Mouse (Mus musculus) adrenal gland, postnatal 25 days (tissue): Measurements from ENCODE around the gene Hist1h4m. TPM values are rescaled to one million over a fixed set of nuclear protein-coding genes. Genes with fewer than 3 reads are reported as not detected.
"Not testable (repeated sequence)": the region's sequence is repeated elsewhere in the genome, so short reads cannot be mapped to it uniquely, and the experiment has no call there.

Experiments
- DNase-seq: peaks from one replicate; pipeline ENCODE4 v3.0.0; 2021; ENCODE audit warnings: mixed read lengths
- long read RNA-seq: library from polyadenylated mRNA; stranded (forward); transcript quantifications from one replicate; pipeline ENCODE4 v2.0.0, GENCODE M21; 2021
- total RNA-seq: library from RNA; stranded (reverse); gene quantifications from 2 replicates; pipeline ENCODE4 v1.2.3, GENCODE M21; 2021

Hist1h4m gene
- 279 and 356 TPM in 2 replicates for total RNA-seq
- long read RNA-seq, partial matches to known transcripts = 0 of 1 reads
- long read RNA-seq, other reads (novel, unspliced or antisense) = 0 of 1 reads

DNA sequence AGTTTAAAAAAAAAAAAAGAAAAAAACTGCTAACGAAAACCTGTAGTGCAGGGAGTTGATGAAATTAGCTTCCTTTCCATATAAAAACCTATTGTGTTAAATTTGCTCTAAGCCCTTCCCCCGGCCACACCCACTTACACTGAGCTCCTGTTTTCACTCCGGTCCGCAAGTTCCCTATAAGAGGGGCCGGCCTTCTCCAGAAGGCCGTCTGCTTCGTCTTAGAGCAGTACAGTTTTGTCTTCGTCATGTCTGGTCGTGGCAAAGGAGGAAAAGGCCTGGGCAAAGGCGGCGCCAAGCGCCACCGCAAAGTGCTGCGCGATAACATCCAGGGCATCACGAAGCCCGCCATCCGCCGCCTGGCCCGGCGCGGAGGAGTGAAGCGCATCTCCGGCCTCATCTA, at the start of gene Hist1h4m:
TSS of gene Hist1h4m (plus strand) at position 208 of the 400 bp plus-strand sequence.
- DNase-seq = peak; percentile 38

GRCm38 (mm10) chr13:21778814-21779766, 32.5 kb upstream of the Hist1h4m start:
- DNase-seq = peak; percentile 58

GRCm38 (mm10) chr13:21779767-21780731, 31.5 kb upstream of the Hist1h4m start, which contains the start of gene Hist1h1b:
Gene Hist1h1b (minus strand): TSS chr13:21780625.
- DNase-seq = peak; percentile 65

DNA sequence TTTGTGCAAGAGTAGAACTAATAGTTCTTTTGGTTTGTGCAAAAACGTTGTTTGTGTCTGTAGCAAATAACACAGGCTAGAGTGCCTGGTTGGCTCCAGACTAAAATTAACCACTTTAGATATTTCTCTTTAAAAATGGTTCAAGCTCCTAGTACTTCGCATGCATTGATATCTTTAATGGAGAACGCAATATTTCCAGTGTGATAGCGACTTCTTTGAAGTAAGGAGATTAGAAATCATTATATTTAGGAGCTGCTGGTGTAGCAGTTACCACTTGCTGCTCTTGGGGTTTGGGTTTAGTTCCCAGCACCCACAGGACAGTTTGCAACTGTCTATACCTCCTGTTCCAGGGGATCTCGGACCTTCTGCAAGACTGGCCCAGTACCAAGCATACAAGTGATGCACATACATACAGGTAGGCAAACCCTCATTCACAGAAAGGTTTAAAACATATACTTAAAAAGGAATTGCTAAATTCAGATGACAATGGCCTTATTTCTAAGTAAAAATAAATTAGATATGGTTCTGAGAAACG, 30.5 kb upstream of the Hist1h4m start:
- no peak for DNase-seq

DNA sequence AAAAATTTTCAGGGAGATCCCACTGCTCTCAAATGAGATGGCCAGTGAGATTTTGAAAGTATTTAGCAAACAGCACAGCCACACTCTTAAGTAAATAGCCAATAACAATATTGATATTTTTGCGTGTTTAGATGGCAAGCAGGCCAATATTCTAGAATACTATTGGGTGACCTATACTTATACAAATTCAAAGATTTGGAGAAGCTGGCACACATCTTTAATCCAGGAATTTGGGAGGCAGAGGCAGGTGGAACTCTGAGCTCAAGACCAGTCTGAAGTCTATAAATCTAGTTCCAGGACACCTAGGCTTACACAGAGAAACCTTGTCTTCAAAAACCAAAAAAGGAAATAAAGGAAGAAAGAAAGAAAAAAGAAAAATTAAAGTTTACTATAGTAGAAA, 29.9 kb upstream of the Hist1h4m start:
- no peak for DNase-seq

DNA sequence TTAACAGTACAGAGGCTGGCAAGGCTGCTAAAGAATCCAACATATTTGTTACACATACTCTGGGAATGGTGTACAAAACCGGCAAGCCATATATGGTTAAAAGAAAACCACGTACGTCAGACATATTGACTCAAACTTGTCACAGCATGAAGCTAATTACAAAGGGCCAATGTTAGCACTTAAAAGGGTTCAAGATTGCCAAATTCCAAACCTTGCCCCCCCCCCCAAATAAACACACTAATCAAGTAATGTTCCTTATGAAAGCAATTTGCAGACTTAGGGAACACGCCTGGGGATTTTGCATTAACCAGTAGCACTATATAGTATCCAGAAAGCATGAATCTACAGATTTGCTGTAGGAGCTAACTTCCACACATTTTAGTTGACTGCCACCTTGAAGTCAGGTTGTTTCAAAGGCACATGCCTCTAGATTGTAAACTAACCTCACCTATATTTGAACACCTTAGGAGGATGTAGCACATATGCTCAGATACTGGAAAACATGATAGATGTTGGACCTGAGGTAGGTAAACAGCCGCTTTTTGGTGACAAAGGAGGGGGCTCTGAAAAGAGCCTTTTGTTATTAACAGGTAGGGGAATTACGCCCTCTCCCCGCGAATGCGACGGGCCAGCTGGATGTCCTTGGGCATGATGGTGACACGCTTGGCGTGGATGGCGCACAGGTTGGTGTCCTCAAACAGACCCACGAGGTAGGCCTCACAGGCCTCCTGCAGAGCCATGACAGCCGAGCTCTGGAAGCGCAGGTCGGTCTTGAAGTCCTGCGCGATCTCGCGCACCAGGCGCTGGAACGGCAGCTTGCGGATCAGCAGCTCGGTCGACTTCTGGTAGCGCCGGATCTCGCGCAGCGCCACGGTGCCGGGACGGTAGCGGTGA, 28.9 kb upstream of the Hist1h4m start:
- peak; percentile 7 for DNase-seq

DNA sequence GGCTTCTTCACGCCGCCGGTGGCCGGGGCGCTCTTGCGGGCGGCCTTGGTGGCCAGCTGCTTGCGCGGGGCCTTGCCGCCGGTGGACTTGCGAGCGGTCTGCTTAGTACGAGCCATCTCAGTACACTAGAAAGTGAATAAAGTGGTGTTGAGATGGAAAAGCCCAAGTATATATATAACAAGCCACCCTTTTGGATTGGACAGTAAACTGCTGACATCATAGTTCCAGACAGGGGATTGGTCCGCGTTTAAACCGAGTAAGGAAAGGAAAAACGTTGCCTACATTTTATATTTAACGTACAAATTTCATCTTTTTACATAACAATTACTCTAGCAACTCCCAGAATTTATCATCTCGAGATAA, 28.3 kb upstream of the Hist1h4m start, which contains the start of gene Hist1h3i:
TSS of gene Hist1h3i (minus strand) at position 116 of the 363 bp plus-strand sequence.
- DNase-seq = peak; percentile 13

GRCm38 (mm10) chr13:21783734-21784161, 27.8 kb upstream of the Hist1h4m start:
- no peak for DNase-seq

DNA sequence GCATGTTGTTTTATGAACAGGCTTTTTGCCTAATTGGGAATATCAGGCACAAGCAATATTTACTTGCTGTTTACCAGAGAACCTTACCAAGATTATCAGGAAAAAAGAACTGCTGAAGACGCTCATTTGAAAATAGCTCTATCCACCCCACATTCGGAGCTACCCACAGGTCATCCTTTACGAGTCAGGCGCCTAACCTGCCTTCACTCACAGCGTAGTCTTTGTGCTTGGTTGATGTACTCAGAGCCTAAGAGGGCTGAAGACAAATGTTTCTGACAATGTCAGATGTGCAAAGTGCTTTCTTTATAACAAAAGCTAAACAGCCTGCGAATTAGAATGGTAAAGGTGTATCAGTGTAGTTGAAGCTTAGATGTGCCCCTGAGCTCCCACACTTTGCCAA, 27.2 kb upstream of the Hist1h4m start:
- no peak for DNase-seq

GRCm38 (mm10) chr13:21786189-21786898, 25.2 kb upstream of the Hist1h4m start:
- DNase-seq = no peak

- DNase-seq = peak; percentile 61
These were observed 24.5 kb upstream of the Hist1h4m start, which contains the start of the genes Hist1h2an and Hist1h2bp for GRCm38 (mm10) chr13:21786899-21787629. Gene Hist1h2an (minus strand): TSS chr13:21787218. Gene Hist1h2bp (plus strand): TSS chr13:21787461.

- DNase-seq = no peak
These were observed 23.6 kb upstream of the Hist1h4m start for GRCm38 (mm10) chr13:21787760-21788593.

DNA sequence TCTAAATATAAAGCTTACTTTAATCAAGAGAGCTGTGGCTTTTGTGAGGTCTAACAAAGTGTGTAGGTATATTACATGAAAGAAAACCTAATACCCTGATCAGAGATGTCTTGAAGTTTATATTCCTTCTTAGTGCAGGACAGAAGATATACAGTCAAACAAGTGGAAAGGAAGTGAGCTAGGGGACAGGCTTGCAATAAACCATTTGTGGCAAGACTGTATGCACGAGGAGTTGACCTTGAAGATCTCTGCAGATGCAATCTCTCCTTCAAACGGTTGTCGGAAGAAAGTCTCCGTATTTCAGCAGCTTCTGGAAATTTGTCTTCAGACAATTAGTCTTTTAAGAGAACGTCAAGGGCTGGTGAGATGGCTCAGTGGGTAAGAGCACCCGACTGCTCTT, 21.6 kb upstream of the Hist1h4m start:
- no peak for DNase-seq

DNA sequence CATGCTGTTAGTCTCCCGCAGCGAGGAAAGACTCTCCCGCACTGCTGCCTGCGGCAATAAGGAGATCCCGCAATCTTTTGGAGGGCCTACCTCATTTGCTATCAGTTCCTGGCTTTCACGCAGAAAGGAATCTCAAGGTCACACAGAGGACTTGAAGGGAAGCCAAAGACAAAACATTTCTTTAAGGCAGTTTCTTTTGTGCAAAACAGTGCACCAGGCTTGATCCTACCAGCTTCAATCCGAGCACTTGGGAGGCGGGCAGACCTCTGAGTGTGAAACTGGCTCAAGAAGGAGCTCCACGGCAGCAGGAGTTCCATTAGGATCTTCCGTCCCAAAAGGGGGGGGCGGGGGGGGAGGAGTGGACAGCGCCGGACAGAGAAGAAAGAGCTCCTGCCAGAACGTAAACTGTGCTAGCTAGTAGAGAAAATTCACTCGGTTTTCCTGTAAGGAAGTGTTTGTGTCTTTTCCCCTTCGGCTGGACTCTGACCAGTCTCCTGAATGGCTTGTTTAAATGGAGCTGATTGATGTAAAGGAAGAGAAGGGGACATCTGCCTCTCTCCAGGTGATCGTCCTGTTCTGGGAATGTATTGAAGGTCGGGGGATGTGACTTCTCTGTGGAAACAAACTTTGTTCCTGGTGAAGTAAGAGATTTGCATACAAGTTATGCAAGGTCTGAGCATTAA, 20.8 kb upstream of the Hist1h4m start:
- no peak for DNase-seq

DNA sequence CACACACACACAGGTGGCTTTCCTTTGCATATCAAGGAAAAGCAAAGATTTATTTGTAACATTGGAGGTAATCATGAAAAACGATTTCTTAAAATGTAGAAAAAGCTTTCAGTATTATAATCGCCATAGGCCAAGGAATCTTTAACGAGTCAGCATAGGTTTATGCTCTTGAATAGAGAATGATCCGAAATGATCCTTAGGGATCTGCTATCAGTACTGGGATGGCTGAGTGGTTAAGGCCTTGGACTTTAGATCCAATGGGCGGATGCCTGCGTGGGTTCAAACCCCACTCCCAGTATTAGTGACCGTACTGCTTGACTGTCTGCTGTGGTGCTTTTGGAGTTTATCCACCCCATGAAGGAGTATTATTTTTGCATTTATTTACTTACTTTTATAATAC, 16.0 kb upstream of the Hist1h4m start:
- no peak for DNase-seq

DNA sequence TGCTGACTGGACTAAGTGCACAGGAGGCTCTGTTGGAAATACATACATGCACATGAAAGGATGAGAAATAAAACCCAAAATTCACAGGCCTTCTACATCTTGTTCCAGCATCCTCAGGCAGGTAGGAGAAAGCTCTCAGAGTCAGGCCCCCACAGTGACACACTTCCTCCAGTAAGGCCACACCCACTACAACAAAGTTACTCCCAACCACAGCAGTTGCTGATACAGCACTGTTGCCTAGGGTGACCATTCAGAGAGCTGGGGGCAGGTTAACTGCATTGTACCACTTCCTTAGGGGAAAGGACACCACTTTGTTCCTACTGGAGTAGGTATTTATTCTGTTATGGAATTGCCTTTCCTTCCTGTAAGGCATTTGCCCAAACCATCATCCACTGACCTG, 14.4 kb upstream of the Hist1h4m start:
- DNase-seq = not testable (repeated sequence)

- DNase-seq = not testable (repeated sequence)
These were observed 8.5 kb upstream of the Hist1h4m start for GRCm38 (mm10) chr13:21803058-21803457.

DNA sequence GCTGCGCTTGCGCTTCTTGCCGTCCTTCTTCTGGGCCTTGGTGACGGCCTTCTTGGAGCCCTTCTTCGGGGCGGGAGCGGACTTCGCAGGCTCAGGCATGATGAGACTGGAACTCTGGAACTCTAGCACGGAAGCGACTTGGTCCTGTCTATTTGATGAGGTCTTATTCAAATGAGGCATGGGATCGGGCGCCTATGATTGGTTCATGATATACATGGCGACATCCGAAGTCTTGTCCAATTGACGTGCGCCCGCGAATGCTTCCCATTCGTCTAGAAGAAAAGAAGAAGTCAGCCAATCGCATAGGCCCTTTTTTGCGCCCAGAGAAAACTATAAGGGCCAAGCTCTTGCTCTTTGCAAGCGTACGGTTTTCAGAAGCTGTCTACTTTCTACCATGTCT, 1.5 kb upstream of the Hist1h4m start, which contains the start of the genes Hist1h2bq and Hist1h2ao:
TSS of gene Hist1h2bq (minus strand) at position 125 of the 400 bp plus-strand sequence.
TSS of gene Hist1h2ao (plus strand) at position 393 of the 400 bp plus-strand sequence.
- not testable (repeated sequence) for DNase-seq
